Mouse (Mus musculus): ENCODE measurements around the gene Iqsec1. TPM values are rescaled to one million over a fixed set of nuclear protein-coding genes. Genes with fewer than 3 reads are reported as not detected.
A peak's percentile ranks its signal among the peaks of the same experiment; 100 is the strongest.

The Iqsec1 gene
- polyA plus RNA-seq, 1 experiment from 2014 or later: 15.1 TPM

GRCm38 (mm10) chr6:90775606-90776005 lies 212.9 kb downstream of the Iqsec1 start:
- H3K9ac ChIP-seq (replicated peaks; ENCODE audit: low read depth, low read length): no peak overlapping the region
- H3K27me3 ChIP-seq (replicated peaks; ENCODE audit: control insufficient read depth, insufficient read depth, low read length): no peaks in the 10 kb centered on the region
- WGBS: 96% methylated on average over 1 of the region's 1 CpGs
- H3K4me3 ChIP-seq (replicated peaks; ENCODE audit: low read length): no peak overlapping the region
- peaks cover 20% of the 10 kb centered on the region for H3K4me1 ChIP-seq (replicated peaks; ENCODE audit: control insufficient read depth, insufficient read depth, low read length)
- no peak overlapping the region for H3K27ac ChIP-seq (ENCODE audit: low read length)
- ATAC-seq: no peak
- no peaks in the 10 kb centered on the region for H3K36me3 ChIP-seq (ENCODE audit: control insufficient read depth, insufficient read depth)
- H3K9me3 ChIP-seq (ENCODE audit: control insufficient read depth, low read length): no peaks in the 10 kb centered on the region
- H3K4me2 ChIP-seq (ENCODE audit: low read length): no peak overlapping the region

GRCm38 (mm10) chr6:90773811-90774233 lies 214.7 kb downstream of the Iqsec1 start:
- H3K27ac ChIP-seq (ENCODE audit: low read length): no peak overlapping the region
- 0 out of 2 replicates have a peak, but pooled peaks have one; percentile 28 for ATAC-seq

GRCm38 (mm10) chr6:90772120-90772519 lies 216.4 kb downstream of the Iqsec1 start:
- H3K27me3 ChIP-seq (replicated peaks; ENCODE audit: control insufficient read depth, insufficient read depth, low read length): no peaks in the 10 kb centered on the region
- WGBS: 87% methylated on average over 5 of the region's 5 CpGs
- no peaks in the 10 kb centered on the region for H3K4me1 ChIP-seq (replicated peaks; ENCODE audit: control insufficient read depth, insufficient read depth, low read length)
- H3K9me3 ChIP-seq (ENCODE audit: control insufficient read depth, low read length): no peaks in the 10 kb centered on the region
- no peak overlapping the region for H3K9ac ChIP-seq (replicated peaks; ENCODE audit: low read depth, low read length)
- no peaks in the 10 kb centered on the region for H3K36me3 ChIP-seq (ENCODE audit: control insufficient read depth, insufficient read depth)
- no peak overlapping the region for H3K4me3 ChIP-seq (replicated peaks; ENCODE audit: low read length)
- H3K27ac ChIP-seq (ENCODE audit: low read length): no peak overlapping the region
- ATAC-seq: no peak
- H3K4me2 ChIP-seq (ENCODE audit: low read length): no peak overlapping the region

More at GRCm38 (mm10) chr6:90773811-90774233, 214.7 kb downstream of the Iqsec1 start:
- no peak overlapping the region for H3K4me3 ChIP-seq (replicated peaks; ENCODE audit: low read length)
- no peak overlapping the region for H3K9ac ChIP-seq (replicated peaks; ENCODE audit: low read depth, low read length)
- H3K9me3 ChIP-seq (ENCODE audit: control insufficient read depth, low read length): no peaks in the 10 kb centered on the region
- no peaks in the 10 kb centered on the region for H3K36me3 ChIP-seq (ENCODE audit: control insufficient read depth, insufficient read depth)
- H3K4me1 ChIP-seq (replicated peaks; ENCODE audit: control insufficient read depth, insufficient read depth, low read length): peaks cover 4% of the 10 kb centered on the region
- H3K4me2 ChIP-seq (ENCODE audit: low read length): no peak overlapping the region
- H3K27me3 ChIP-seq (replicated peaks; ENCODE audit: control insufficient read depth, insufficient read depth, low read length): no peaks in the 10 kb centered on the region

- H3K4me3 ChIP-seq (replicated peaks; ENCODE audit: low read length): no peak overlapping the region
- H3K27ac ChIP-seq (ENCODE audit: low read length): no peak overlapping the region
- no peaks in the 10 kb centered on the region for H3K9me3 ChIP-seq (ENCODE audit: control insufficient read depth, low read length)
- no peak for ATAC-seq
- peaks cover 10% of the 10 kb centered on the region for H3K4me1 ChIP-seq (replicated peaks; ENCODE audit: control insufficient read depth, insufficient read depth, low read length)
- H3K4me2 ChIP-seq (ENCODE audit: low read length): no peak overlapping the region
- no peaks in the 10 kb centered on the region for H3K27me3 ChIP-seq (replicated peaks; ENCODE audit: control insufficient read depth, insufficient read depth, low read length)
- H3K36me3 ChIP-seq (ENCODE audit: control insufficient read depth, insufficient read depth): no peaks in the 10 kb centered on the region
- no peak overlapping the region for H3K9ac ChIP-seq (replicated peaks; ENCODE audit: low read depth, low read length)
- WGBS: 79% methylated on average over 2 of the region's 2 CpGs
Observed at GRCm38 (mm10) chr6:90768526-90768925, 220.0 kb downstream of the Iqsec1 start.

GRCm38 (mm10) chr6:90767874-90768273 lies 220.6 kb downstream of the Iqsec1 start:
- Histone ChIP-seq H3K27me3 (replicated peaks; ENCODE audit: control insufficient read depth, insufficient read depth, low read length) (no peaks in the 10 kb centered on the region), H3K36me3 (ENCODE audit: control insufficient read depth, insufficient read depth) (no peaks in the 10 kb centered on the region), H3K9ac (replicated peaks; ENCODE audit: low read depth, low read length) (no peak overlapping the region), H3K4me1 (replicated peaks; ENCODE audit: control insufficient read depth, insufficient read depth, low read length) (peaks cover 10% of the 10 kb centered on the region), H3K4me3 (replicated peaks; ENCODE audit: low read length) (no peak overlapping the region), H3K27ac (ENCODE audit: low read length) (no peak overlapping the region), H3K9me3 (ENCODE audit: control insufficient read depth, low read length) (no peaks in the 10 kb centered on the region), H3K4me2 (ENCODE audit: low read length) (no peak overlapping the region)
- WGBS: 95% methylated on average over 1 of the region's 1 CpGs
- ATAC-seq: no peak

GRCm38 (mm10) chr6:90764753-90765152 lies 223.7 kb downstream of the Iqsec1 start:
- Histone ChIP-seq H3K4me2 (ENCODE audit: low read length) (no peak overlapping the region), H3K36me3 (ENCODE audit: control insufficient read depth, insufficient read depth) (no peaks in the 10 kb centered on the region), H3K9me3 (ENCODE audit: control insufficient read depth, low read length) (no peaks in the 10 kb centered on the region), H3K4me1 (replicated peaks; ENCODE audit: control insufficient read depth, insufficient read depth, low read length) (peaks cover 10% of the 10 kb centered on the region), H3K4me3 (replicated peaks; ENCODE audit: low read length) (no peak overlapping the region), H3K9ac (replicated peaks; ENCODE audit: low read depth, low read length) (no peak overlapping the region), H3K27ac (ENCODE audit: low read length) (no peak overlapping the region), H3K27me3 (replicated peaks; ENCODE audit: control insufficient read depth, insufficient read depth, low read length) (no peaks in the 10 kb centered on the region)
- WGBS: 36% methylated on average over 2 of the region's 2 CpGs
- no peak for ATAC-seq

GRCm38 (mm10) chr6:90763959-90764591 lies 224.4 kb downstream of the Iqsec1 start:
- 32% methylated on average over 18 of the region's 18 CpGs for WGBS
- H3K36me3 ChIP-seq (ENCODE audit: control insufficient read depth, insufficient read depth): no peaks in the 10 kb centered on the region
- H3K4me2 ChIP-seq (ENCODE audit: low read length): no peak overlapping the region
- H3K27ac ChIP-seq (ENCODE audit: low read length): no peak overlapping the region
- H3K4me3 ChIP-seq (replicated peaks; ENCODE audit: low read length): no peak overlapping the region
- peak; percentile 70 for ATAC-seq
- H3K9ac ChIP-seq (replicated peaks; ENCODE audit: low read depth, low read length): no peak overlapping the region
- H3K27me3 ChIP-seq (replicated peaks; ENCODE audit: control insufficient read depth, insufficient read depth, low read length): no peaks in the 10 kb centered on the region
- H3K4me1 ChIP-seq (replicated peaks; ENCODE audit: control insufficient read depth, insufficient read depth, low read length): peaks cover 10% of the 10 kb centered on the region
- H3K9me3 ChIP-seq (ENCODE audit: control insufficient read depth, low read length): no peaks in the 10 kb centered on the region

- no peaks in the 10 kb centered on the region for H3K27me3 ChIP-seq (replicated peaks; ENCODE audit: control insufficient read depth, insufficient read depth, low read length)
- H3K4me3 ChIP-seq (replicated peaks; ENCODE audit: low read length): no peak overlapping the region
- no peak for ATAC-seq
- no peak overlapping the region for H3K4me2 ChIP-seq (ENCODE audit: low read length)
- H3K4me1 ChIP-seq (replicated peaks; ENCODE audit: control insufficient read depth, insufficient read depth, low read length): peaks cover 10% of the 10 kb centered on the region
- no peak overlapping the region for H3K27ac ChIP-seq (ENCODE audit: low read length)
- H3K9ac ChIP-seq (replicated peaks; ENCODE audit: low read depth, low read length): no peak overlapping the region
- WGBS: 70% methylated on average over 4 of the region's 4 CpGs
- H3K36me3 ChIP-seq (ENCODE audit: control insufficient read depth, insufficient read depth): no peaks in the 10 kb centered on the region
- H3K9me3 ChIP-seq (ENCODE audit: control insufficient read depth, low read length): no peaks in the 10 kb centered on the region
Observed at GRCm38 (mm10) chr6:90763295-90763694, 225.2 kb downstream of the Iqsec1 start.

- no peak overlapping the region for H3K4me2 ChIP-seq (ENCODE audit: low read length)
- no peak for ATAC-seq
- 82% methylated on average over 2 of the region's 2 CpGs for WGBS
- H3K9me3 ChIP-seq (ENCODE audit: control insufficient read depth, low read length): no peaks in the 10 kb centered on the region
- H3K27ac ChIP-seq (ENCODE audit: low read length): no peak overlapping the region
- H3K4me3 ChIP-seq (replicated peaks; ENCODE audit: low read length): no peak overlapping the region
- no peaks in the 10 kb centered on the region for H3K27me3 ChIP-seq (replicated peaks; ENCODE audit: control insufficient read depth, insufficient read depth, low read length)
- no peaks in the 10 kb centered on the region for H3K36me3 ChIP-seq (ENCODE audit: control insufficient read depth, insufficient read depth)
- no peak overlapping the region for H3K9ac ChIP-seq (replicated peaks; ENCODE audit: low read depth, low read length)
- peaks cover 10% of the 10 kb centered on the region for H3K4me1 ChIP-seq (replicated peaks; ENCODE audit: control insufficient read depth, insufficient read depth, low read length)
Observed at GRCm38 (mm10) chr6:90762120-90762736, 226.3 kb downstream of the Iqsec1 start.
